Mouse (Mus musculus) adrenal gland, adult 2 months (tissue): ENCODE results near the gene Olfr167. TPM values are rescaled to one million over a fixed set of nuclear protein-coding genes. Genes with fewer than 3 reads are reported as not detected.
"Not testable (repeated sequence)": the region's sequence is repeated elsewhere in the genome, so short reads cannot be mapped to it uniquely, and the experiment has no call there.

Experiments used
- DNase-seq: peaks from one replicate; pipeline ENCODE4 v3.0.0; 2021
- long read RNA-seq: library from polyadenylated mRNA; stranded (forward); transcript quantifications from one replicate; pipeline ENCODE4 v2.0.0, GENCODE M21; 2021
- polyA plus RNA-seq: library from polyadenylated mRNA; depleted of rRNA; stranded (reverse); fragments of >200 nt; gene quantifications from 2 replicates; pipeline ENCODE4 v1.2.3, GENCODE M21; 2012; rRNA removed
- total RNA-seq, 2 experiments: library from RNA; stranded (reverse); gene quantifications; 2 replicates each; pipeline ENCODE4 v1.2.3; 2021

The Olfr167 gene
- total RNA-seq, result not detected
- polyA plus RNA-seq, result not detected in 2 replicates
- long read RNA-seq, result 0 reads

DNA sequence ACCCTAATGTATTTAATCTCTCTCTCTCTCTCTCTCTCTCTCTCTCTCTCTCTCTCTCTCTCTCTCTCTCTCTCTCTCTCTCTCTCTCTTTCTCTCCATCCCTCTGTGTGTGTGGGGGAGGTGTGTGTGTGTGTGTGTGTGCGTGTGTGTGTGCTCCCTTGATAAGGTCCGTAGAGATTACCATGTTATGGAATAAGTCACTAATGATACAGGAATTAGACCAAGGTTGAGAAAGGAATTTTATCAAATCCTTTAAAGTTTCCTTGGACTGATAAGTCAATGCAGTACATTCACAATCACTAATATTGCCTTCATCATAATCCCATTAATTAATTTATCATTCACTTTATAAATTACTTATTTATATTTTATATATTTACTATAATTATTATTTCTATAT lies at the start of gene Olfr167:
TSS of gene Olfr167 (minus strand) at position 101 of the 400 bp plus-strand sequence.
- no peak for DNase-seq

DNA sequence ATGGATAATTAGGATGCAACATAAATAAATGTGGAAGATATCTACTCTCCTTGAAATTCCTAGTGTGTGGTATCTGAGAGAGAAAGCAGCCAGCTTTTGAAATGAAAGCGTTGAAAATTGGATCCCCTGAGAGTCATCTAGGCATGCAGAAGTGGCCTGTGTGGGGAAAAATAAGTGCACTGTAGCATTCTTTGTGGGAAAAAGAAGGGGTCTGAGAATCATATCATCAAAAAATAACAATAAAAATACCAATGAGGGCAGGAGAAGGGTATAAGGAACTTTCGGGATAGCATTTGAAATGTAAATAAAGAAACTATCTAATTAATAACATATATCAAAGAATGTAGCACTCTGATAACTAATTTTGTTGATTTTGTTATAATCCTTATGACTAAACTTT lies 49.6 kb upstream of the Olfr167 start, which contains the start of gene Olfr169:
TSS of gene Olfr169 (minus strand) at position 101 of the 400 bp plus-strand sequence.
- DNase-seq, result not testable (repeated sequence)

DNA sequence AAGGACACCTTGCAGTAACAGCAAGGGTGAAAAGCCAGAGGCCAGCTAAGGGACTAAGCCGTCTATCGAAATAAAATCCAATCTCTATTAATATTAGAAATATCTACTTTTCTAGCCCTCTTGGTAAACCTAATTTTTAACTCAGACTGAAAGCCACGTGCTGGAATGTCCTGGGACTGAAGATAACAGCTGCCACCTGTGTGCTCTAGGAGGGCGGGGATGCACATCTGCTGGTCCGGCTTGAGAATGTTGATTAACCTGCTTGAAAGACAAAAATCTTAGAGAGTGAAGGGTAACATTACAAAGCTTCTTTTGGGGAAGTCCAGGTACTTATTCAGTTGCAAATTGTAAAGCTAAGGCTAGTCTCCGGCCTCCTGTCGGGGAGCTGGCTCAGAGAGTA lies 31.4 kb upstream of the Olfr167 start:
- not testable (repeated sequence) for DNase-seq

DNA sequence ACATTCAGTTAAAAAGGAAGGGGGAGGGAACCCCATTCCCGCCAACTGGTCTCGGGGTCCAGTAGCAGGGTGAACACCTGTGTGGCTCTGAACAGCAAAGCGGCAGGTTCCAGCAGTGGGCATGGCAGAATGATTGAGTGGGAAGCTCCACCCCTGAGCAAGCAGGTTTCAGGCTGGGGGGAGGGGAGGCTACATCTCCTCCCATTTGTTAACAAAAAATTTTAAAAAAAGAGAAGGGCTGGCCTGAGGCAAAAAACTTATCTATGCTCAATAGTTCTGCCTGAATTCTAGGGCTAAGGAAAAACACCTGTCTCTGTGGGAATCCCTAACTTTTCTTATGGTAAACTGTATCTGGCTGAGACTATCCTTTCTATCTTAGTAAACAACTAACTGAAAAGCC lies 30.2 kb upstream of the Olfr167 start:
- not testable (repeated sequence) for DNase-seq

DNA sequence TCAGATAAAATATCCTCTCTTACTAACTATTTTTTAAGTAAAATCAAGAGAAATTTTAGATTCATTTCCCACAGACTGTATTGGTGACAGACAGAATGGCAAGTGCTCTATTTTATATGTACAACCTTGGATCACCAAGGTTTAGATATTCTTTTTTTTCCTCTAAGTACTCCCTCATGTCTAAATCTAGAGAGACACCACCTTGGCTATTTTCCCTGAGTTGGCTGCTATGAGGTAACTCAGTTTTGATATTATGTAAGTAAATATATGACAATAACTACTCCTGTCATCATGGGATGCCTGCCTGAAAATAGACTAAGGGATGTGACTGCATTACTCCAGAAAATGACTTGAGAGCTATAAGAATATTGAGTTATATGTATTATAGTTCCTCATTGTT lies 13.4 kb upstream of the Olfr167 start, which contains the start of gene Olfr168:
TSS of gene Olfr168 (minus strand) at position 101 of the 400 bp plus-strand sequence.
- DNase-seq, result no peak

DNA sequence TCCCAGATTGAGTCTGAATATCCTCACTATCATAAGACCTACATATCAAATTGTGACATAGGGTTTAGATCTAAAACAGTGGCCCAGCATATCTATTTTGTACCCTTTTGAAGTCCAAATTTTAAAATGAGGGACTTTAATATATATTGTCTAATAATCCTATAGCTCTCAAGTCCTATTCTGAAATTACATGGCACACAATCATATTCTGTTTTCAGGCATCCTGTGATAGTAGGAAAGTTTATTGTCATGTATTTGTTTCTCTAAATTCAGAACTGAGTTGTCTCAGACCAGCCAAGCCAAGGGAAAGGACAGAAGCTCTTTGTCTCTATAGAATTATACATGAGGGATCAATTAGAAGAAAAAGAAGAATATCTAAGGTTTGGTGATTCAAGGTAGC lies 38.7 kb downstream of the Olfr167 start, which contains the start of gene Olfr166:
TSS of gene Olfr166 (plus strand) at position 301 of the 400 bp plus-strand sequence.
- DNase-seq, result no peak

DNA sequence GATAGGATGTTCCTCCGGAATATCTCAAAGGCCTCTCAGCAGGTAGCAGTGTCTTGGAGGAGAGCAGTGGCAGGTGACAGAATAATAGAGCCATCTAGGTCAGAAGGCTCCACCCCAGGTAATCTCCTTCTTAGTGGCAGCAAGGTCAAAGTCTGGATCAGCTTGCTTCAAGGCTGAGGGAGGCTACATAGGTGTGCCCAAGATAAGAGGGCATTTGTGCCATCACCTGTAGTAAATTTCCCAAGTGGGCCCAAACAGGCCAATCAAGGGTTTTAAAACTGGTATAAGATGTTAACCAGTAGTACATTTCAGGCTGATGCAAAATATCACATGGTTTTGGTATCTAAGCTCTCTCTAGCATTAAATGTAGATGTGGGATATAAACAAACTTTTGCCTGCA lies 57.7 kb downstream of the Olfr167 start:
- DNase-seq, result no peak

Other genes starting within 250 kb of the Olfr167 start
- not detected for gene Olfr164, start 208.2 kb downstream of the Olfr167 start, total RNA-seq
- gene Olfr164, start 208.2 kb downstream of the Olfr167 start, polyA plus RNA-seq, result not detected in 2 replicates
- gene Olfr165, start 99.1 kb downstream of the Olfr167 start, total RNA-seq, result not detected
- gene Olfr165, start 99.1 kb downstream of the Olfr167 start, polyA plus RNA-seq, result not detected in 2 replicates
- gene Olfr166, start 38.6 kb downstream of the Olfr167 start, total RNA-seq, result not detected
- gene Olfr166, start 38.6 kb downstream of the Olfr167 start, polyA plus RNA-seq, result not detected in 2 replicates
- gene Olfr168, start 13.3 kb upstream of the Olfr167 start, total RNA-seq, result not detected
- gene Olfr168, start 13.3 kb upstream of the Olfr167 start, polyA plus RNA-seq, result not detected in 2 replicates
- not detected for gene Olfr169, start 49.5 kb upstream of the Olfr167 start, total RNA-seq
- not detected in 2 replicates for gene Olfr169, start 49.5 kb upstream of the Olfr167 start, polyA plus RNA-seq
- gene Olfr170, start 89.6 kb upstream of the Olfr167 start, total RNA-seq, result not detected
- not detected in 2 replicates for gene Olfr170, start 89.6 kb upstream of the Olfr167 start, polyA plus RNA-seq
- gene Olfr171, start 107.7 kb upstream of the Olfr167 start, total RNA-seq, result not detected
- gene Olfr171, start 107.7 kb upstream of the Olfr167 start, polyA plus RNA-seq, result not detected in 2 replicates
- gene Lamp3, start 184.1 kb upstream of the Olfr167 start, total RNA-seq, result under 1 TPM in 1 of 2 experiments, not detected in 1; 0.10 TPM
- not detected in 2 replicates for gene Lamp3, start 184.1 kb upstream of the Olfr167 start, polyA plus RNA-seq
- gene B3gnt5, start 237.9 kb upstream of the Olfr167 start, total RNA-seq, result under 1 TPM; 0.24 to 0.75 TPM
- gene B3gnt5, start 237.9 kb upstream of the Olfr167 start, polyA plus RNA-seq, result 0.15 TPM in 1 of 2 replicates, not detected in the other